Mouse (Mus musculus) heart, adult 2 months (tissue): Measurements from ENCODE around the gene Rgs9bp. TPM values are rescaled to one million over a fixed set of nuclear protein-coding genes. Genes with fewer than 3 reads are reported as not detected.

Experiments
- DNase-seq, 2 experiments: peaks; one replicate each; pipeline ENCODE4 v3.0.0; 2021
- H3K27ac ChIP-seq: fragments of 200-600 bp; 2 replicates; pipeline ENCODE4 v1.8.1; 2022
- H3K27me3 ChIP-seq: fragments of 200-500 bp; 2 replicates; pipeline ENCODE4 v1.6.1; 2012; ENCODE audit warnings: mild to moderate bottlenecking, low read length, inconsistent platforms, mixed read lengths; ENCODE audit not compliant: control insufficient read depth, insufficient read depth
- H3K36me3 ChIP-seq: fragments of 200-500 bp; 2 replicates; pipeline ENCODE4 v1.6.1; 2012; ENCODE audit warnings: low read length, inconsistent platforms; ENCODE audit not compliant: control insufficient read depth, insufficient read depth
- H3K4me1 ChIP-seq: fragments of 200-500 bp; 2 replicates; pipeline ENCODE4 v1.6.1; 2011; ENCODE audit warnings: low read length; ENCODE audit not compliant: control insufficient read depth, insufficient read depth
- H3K4me3 ChIP-seq: fragments of 200-600 bp; 2 replicates; pipeline ENCODE4 v1.8.1; 2022
- H3K79me2 ChIP-seq: fragments of 200-500 bp; replicated peaks from 2 replicates; pipeline ENCODE4 v1.6.1; 2012; ENCODE audit warnings: mild to moderate bottlenecking, inconsistent platforms, low read length, moderate library complexity, mixed read lengths; ENCODE audit not compliant: control insufficient read depth, insufficient read depth
- H3K9ac ChIP-seq: fragments of 200-500 bp; 2 replicates; pipeline ENCODE4 v1.6.1; 2012; ENCODE audit warnings: low read depth, mild to moderate bottlenecking, control low read depth, inconsistent platforms, low read length, mixed read lengths
- CTCF ChIP-seq: fragments of 200-600 bp; IDR thresholded peaks from 2 replicates; pipeline ENCODE4 v1.8.1; 2022; ENCODE audit warnings: antibody characterized with exemption, mild to moderate bottlenecking, moderate library complexity
- EP300 ChIP-seq: fragments of 200-500 bp; IDR thresholded peaks from 2 replicates; pipeline ENCODE4 v1.6.1; 2011; ENCODE audit warnings: low read depth, low read length, control low read depth; ENCODE audit not compliant: insufficient read depth
- POLR2A ChIP-seq: fragments of 200-500 bp; IDR thresholded peaks from 2 replicates; pipeline ENCODE4 v1.6.1; 2011; ENCODE audit warnings: mild to moderate bottlenecking, low read depth, low read length, control low read depth; ENCODE audit not compliant: insufficient read depth
- WGBS: fragments of 180-500 bp; shearing (Covaris S2); methylation state at CpG from one replicate; pipeline ENCODE4 v1.1.7; 2018; 5-methylcytosine and 5-hydroxymethylcytosine counted together
- intact Hi-C: fragments of 180-260 bp; cut with DNase I; formaldehyde crosslinking; loops from one replicate; pipeline ENCODE4 v1.15.1; 2025
- polyA plus RNA-seq: library from polyadenylated mRNA; depleted of rRNA; stranded (reverse); fragments of >200 nt; gene quantifications from 2 replicates; pipeline ENCODE4 v1.2.3, GENCODE M21; 2012
- total RNA-seq, 2 experiments: library from RNA; stranded (reverse); gene quantifications; 2 replicates each; pipeline ENCODE4 v1.2.3; 2021

Rgs9bp gene
- total and polyA plus RNA-seq, 3 experiments, result 0.05 TPM; not detected in 1

GRCm38 (mm10) chr7:35609245-35609644 is 23.9 kb upstream of the Rgs9bp start:
- Histone ChIP-seq H3K27ac (no peak overlapping the region), H3K4me3 (no peak overlapping the region), H3K36me3 (no peaks in the 10 kb centered on the region), H3K9ac (no peak overlapping the region), H3K79me2 (no peaks in the 10 kb centered on the region), H3K4me1 (no peaks in the 10 kb centered on the region), H3K27me3 (no peaks in the 10 kb centered on the region)
- no peak for TF ChIP-seq POLR2A
- TF ChIP-seq EP300, result no peak
- TF ChIP-seq CTCF, result no peak
- DNase-seq, result no peak
- WGBS, result 92% methylated on average over 10 of the region's 10 CpGs
- intact Hi-C loops, result no loop called here

GRCm38 (mm10) chr7:35606816-35607215 is 21.4 kb upstream of the Rgs9bp start:
- Histone ChIP-seq H3K4me3 (no peak overlapping the region), H3K36me3 (no peaks in the 10 kb centered on the region), H3K27me3 (no peaks in the 10 kb centered on the region), H3K27ac (no peak overlapping the region), H3K79me2 (no peaks in the 10 kb centered on the region), H3K4me1 (no peaks in the 10 kb centered on the region), H3K9ac (no peak overlapping the region)
- intact Hi-C loops, result no loop called here
- 91% methylated on average over 10 of the region's 10 CpGs for WGBS
- TF ChIP-seq CTCF, result no peak
- no peak for TF ChIP-seq POLR2A
- TF ChIP-seq EP300, result no peak
- DNase-seq, result no peak

GRCm38 (mm10) chr7:35602766-35603165 is 17.4 kb upstream of the Rgs9bp start:
- no peak for TF ChIP-seq POLR2A
- TF ChIP-seq EP300, result no peak
- no peak overlapping the region for H3K27ac ChIP-seq
- DNase-seq, result no peak
- H3K4me3 ChIP-seq, result no peak overlapping the region
- H3K4me1 ChIP-seq, result no peaks in the 10 kb centered on the region
- intact Hi-C loops, result no loop called here
- H3K79me2 ChIP-seq, result no peaks in the 10 kb centered on the region
- WGBS, result 92% methylated on average over 5 of the region's 5 CpGs
- no peaks in the 10 kb centered on the region for H3K36me3 ChIP-seq
- no peaks in the 10 kb centered on the region for H3K27me3 ChIP-seq
- H3K9ac ChIP-seq, result no peak overlapping the region

GRCm38 (mm10) chr7:35601106-35601505 is 15.7 kb upstream of the Rgs9bp start:
- H3K27ac ChIP-seq, result no peak overlapping the region
- H3K27me3 ChIP-seq, result no peaks in the 10 kb centered on the region
- no peaks in the 10 kb centered on the region for H3K36me3 ChIP-seq
- no peak for DNase-seq
- H3K9ac ChIP-seq, result no peak overlapping the region
- no peak overlapping the region for H3K4me3 ChIP-seq
- TF ChIP-seq POLR2A (no peak), CTCF (no peak), EP300 (no peak)
- intact Hi-C loops, result no loop called here
- no peaks in the 10 kb centered on the region for H3K4me1 ChIP-seq
- 89% methylated on average over 6 of the region's 6 CpGs for WGBS
- H3K79me2 ChIP-seq, result no peaks in the 10 kb centered on the region

GRCm38 (mm10) chr7:35600031-35600430 is 14.6 kb upstream of the Rgs9bp start:
- no peaks in the 10 kb centered on the region for H3K79me2 ChIP-seq
- intact Hi-C loops, result no loop called here
- no peak overlapping the region for H3K4me3 ChIP-seq
- TF ChIP-seq POLR2A, result no peak
- TF ChIP-seq CTCF, result no peak
- TF ChIP-seq EP300, result no peak
- H3K27ac ChIP-seq, result no peak overlapping the region
- no peak overlapping the region for H3K9ac ChIP-seq
- H3K27me3 ChIP-seq, result no peaks in the 10 kb centered on the region
- H3K36me3 ChIP-seq, result no peaks in the 10 kb centered on the region
- 92% methylated on average over 10 of the region's 10 CpGs for whole genome bisulfite sequencing
- H3K4me1 ChIP-seq, result no peaks in the 10 kb centered on the region
- no peak for DNase-seq

GRCm38 (mm10) chr7:35599492-35599891 is 14.1 kb upstream of the Rgs9bp start:
- intact Hi-C loops, result no loop called here
- no peaks in the 10 kb centered on the region for H3K79me2 ChIP-seq
- TF ChIP-seq POLR2A (no peak), EP300 (no peak), CTCF (no peak)
- no peak overlapping the region for H3K4me3 ChIP-seq
- WGBS, result 89% methylated on average over 9 of the region's 9 CpGs
- H3K27me3 ChIP-seq, result no peaks in the 10 kb centered on the region
- H3K9ac ChIP-seq, result no peak overlapping the region
- no peak for DNase-seq
- H3K36me3 ChIP-seq, result no peaks in the 10 kb centered on the region
- H3K27ac ChIP-seq, result no peak overlapping the region
- H3K4me1 ChIP-seq, result no peaks in the 10 kb centered on the region

GRCm38 (mm10) chr7:35594311-35594710 is 8.9 kb upstream of the Rgs9bp start:
- WGBS, result 96% methylated on average over 5 of the region's 5 CpGs

More at GRCm38 (mm10) chr7:35594311-35594710, 8.9 kb upstream of the Rgs9bp start:
- H3K27me3 ChIP-seq, result no peaks in the 10 kb centered on the region
- no peak overlapping the region for H3K27ac ChIP-seq
- TF ChIP-seq EP300, result no peak
- TF ChIP-seq POLR2A, result no peak
- TF ChIP-seq CTCF, result no peak
- no peak overlapping the region for H3K9ac ChIP-seq
- no peaks in the 10 kb centered on the region; the same call in 1 of the 2 replicates for H3K79me2 ChIP-seq
- DNase-seq, result no peak
- H3K4me3 ChIP-seq, result no peak overlapping the region
- H3K4me1 ChIP-seq, result no peaks in the 10 kb centered on the region; the same call in 1 of the 2 replicates
- intact Hi-C loops, result no loop called here
- H3K36me3 ChIP-seq, result no peaks in the 10 kb centered on the region
